Mouse (Mus musculus) bone marrow macrophage, adult 2 months (primary cell): ENCODE data around the gene Notch2. TPM values are rescaled to one million over a fixed set of nuclear protein-coding genes. Genes with fewer than 3 reads are reported as not detected.

Experiments
- H3K27ac ChIP-seq: 2 replicates; pipeline ENCODE4 v1.5.1; 2012; ENCODE audit warnings: low read depth, low read length; ENCODE audit not compliant: insufficient read depth
- H3K4me1 ChIP-seq: 2 replicates; pipeline ENCODE4 v1.6.1; 2012; ENCODE audit warnings: low read length; ENCODE audit not compliant: control insufficient read depth, insufficient read depth
- H3K4me3 ChIP-seq: 2 replicates; pipeline ENCODE4 v1.5.1; 2012; ENCODE audit warnings: mild to moderate bottlenecking, low read length, moderate library complexity; ENCODE audit not compliant: insufficient read depth
- CTCF ChIP-seq: IDR thresholded peaks from 2 replicates; pipeline ENCODE4 v1.5.1; 2012; ENCODE audit warnings: low read depth, mild to moderate bottlenecking, low read length, moderate library complexity
- POLR2A ChIP-seq: IDR thresholded peaks from 2 replicates; pipeline ENCODE4 v1.6.1; 2012; ENCODE audit warnings: mild to moderate bottlenecking, low read depth, low read length, borderline replicate concordance
- polyA plus RNA-seq: library from polyadenylated mRNA; stranded (reverse); fragments of >200 nt; gene quantifications from 2 replicates; pipeline ENCODE4 v1.2.4, GENCODE M21; 2012; ENCODE audit not compliant: missing spikeins, insufficient read depth, insufficient read length

Notch2 gene
- polyA plus RNA-seq, 1 experiment = 82.2 TPM

GRCm38 (mm10) chr3:98059076-98059475, 45.7 kb downstream of the Notch2 start:
- no peak for TF ChIP-seq POLR2A
- no peak for TF ChIP-seq CTCF
- H3K4me3 ChIP-seq = no peak overlapping the region
- H3K27ac ChIP-seq = no peak overlapping the region
- peaks cover 87% of the 10 kb centered on the region for H3K4me1 ChIP-seq

DNA sequence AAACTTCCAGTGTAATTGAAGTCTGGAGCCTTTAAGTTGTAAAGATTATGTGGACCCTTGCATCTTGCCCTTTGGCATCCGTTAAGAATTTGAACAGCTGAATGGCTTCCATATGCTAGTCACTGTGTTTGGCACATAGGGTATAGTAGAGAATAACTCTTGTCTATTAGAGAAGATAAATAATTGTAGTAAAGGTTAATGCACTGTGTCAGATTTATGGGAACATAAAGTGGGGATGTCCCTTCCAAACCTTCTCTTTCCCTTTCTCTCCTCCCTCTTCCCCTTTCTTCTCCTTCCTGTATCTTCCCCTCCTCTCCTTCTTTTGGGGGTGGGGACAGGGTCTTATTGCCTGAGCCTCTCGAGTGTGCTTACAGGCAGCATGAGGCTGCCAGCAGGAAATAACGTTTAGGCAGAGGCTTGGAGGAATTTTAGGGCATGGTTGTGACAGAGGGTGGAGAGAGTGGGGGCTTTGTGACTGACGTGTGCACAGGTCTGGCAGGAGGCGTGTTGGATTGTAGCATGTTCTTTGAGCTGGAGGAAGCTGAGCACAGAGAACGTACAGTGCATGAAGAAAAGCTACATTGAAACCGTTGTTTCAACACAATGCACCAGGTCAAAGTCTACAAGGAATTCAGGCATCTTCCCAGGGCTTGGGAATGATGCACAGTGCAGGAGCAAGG, 47.8 kb downstream of the Notch2 start:
- Histone ChIP-seq H3K27ac (no peak overlapping the region), H3K4me3 (no peak overlapping the region), H3K4me1 (peaks cover 79% of the 10 kb centered on the region)
- no peak for TF ChIP-seq CTCF
- TF ChIP-seq POLR2A = no peak

DNA sequence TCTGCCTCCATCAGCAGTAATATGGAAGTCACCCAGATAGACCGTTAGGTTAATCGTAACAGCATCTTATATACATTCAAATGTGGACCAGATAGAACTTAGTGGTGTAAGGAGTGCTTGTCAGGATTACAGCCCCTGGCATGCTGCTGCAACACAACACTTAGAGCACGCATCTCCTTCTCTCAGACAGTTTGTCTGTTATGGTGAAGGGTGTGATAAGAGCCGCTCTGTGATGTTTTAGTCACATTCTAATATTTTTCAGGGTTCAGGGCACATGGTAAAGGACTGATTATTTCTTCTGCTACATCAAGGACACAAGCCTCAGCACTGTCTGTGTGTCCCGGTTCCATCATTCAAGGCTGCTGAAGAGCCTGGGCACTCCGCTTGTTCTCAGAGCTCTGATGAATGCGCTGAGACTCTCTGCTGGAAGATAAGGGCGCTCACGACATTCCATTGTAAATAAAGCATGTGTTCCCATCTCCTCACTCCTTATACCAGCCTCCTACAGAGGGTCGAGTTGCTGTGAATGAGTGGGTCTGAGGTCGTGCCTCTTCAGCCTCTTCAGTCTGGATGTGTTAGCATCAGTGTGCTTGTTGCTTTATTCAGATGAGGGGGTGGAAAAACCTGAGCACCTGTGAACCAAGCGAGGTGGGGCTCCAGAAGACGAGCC, 48.5 kb downstream of the Notch2 start:
- Histone ChIP-seq H3K27ac (no peak overlapping the region), H3K4me1 (peaks cover 79% of the 10 kb centered on the region), H3K4me3 (no peak overlapping the region)
- TF ChIP-seq POLR2A = no peak
- TF ChIP-seq CTCF = no peak

- TF ChIP-seq POLR2A = no peak
- no peak for TF ChIP-seq CTCF
- Histone ChIP-seq H3K4me3 (no peak overlapping the region), H3K4me1 (peaks cover 77% of the 10 kb centered on the region), H3K27ac (no peak overlapping the region)
Observed at GRCm38 (mm10) chr3:98062591-98063185, 49.4 kb downstream of the Notch2 start.

GRCm38 (mm10) chr3:98063186-98063771, 50.0 kb downstream of the Notch2 start:
- TF ChIP-seq POLR2A (no peak), CTCF (no peak)
- Histone ChIP-seq H3K27ac (no peak overlapping the region), H3K4me1 (peaks cover 78% of the 10 kb centered on the region), H3K4me3 (no peak overlapping the region)

GRCm38 (mm10) chr3:98063833-98064232, 50.5 kb downstream of the Notch2 start:
- TF ChIP-seq POLR2A (no peak), CTCF (no peak)
- H3K4me3 ChIP-seq = no peak overlapping the region
- peaks cover 74% of the 10 kb centered on the region for H3K4me1 ChIP-seq
- no peak overlapping the region for H3K27ac ChIP-seq

DNA sequence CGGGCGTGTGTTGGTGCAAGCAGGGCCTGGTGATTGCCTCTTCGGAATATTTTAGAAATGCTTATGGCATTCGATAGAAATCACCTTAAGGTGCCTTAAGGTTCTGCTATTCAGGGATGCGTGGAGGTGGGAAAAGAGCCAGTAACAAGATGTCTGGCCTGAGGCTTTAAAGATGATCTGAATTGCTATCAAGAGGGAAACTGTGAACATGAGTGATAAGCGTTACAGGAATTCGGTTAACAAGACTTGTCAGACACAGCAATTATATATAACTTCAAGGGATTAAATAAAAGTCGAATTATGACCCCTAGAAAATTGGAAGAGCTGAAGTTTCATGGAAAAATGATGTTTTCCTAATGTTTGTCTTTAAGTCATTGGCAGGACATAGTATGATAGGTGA, 51.7 kb downstream of the Notch2 start:
- H3K4me1 ChIP-seq = peaks cover 73% of the 10 kb centered on the region
- H3K4me3 ChIP-seq = no peak overlapping the region
- TF ChIP-seq CTCF (no peak), POLR2A (no peak)
- no peak overlapping the region for H3K27ac ChIP-seq

DNA sequence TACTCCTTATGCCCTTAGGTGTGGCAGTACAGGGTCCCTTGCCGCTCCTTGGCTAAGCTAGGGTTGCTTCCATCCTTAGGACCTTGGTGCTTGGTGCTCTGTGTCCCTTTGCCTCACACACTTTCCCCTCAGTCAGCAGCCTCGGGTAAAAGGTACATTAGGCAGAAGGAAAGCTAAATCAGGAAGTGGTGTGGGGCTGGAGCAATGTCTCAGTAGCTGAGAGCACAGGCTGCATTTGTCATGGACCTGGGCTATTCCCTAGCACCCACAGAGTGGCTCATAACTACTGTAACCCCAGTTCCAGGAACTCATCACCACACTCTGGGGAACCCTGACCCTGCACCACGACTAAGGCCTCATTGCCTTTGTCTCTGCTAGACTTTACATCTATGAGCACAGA, 53.1 kb downstream of the Notch2 start:
- no peak overlapping the region for H3K4me3 ChIP-seq
- peaks cover 59% of the 10 kb centered on the region for H3K4me1 ChIP-seq
- peak overlapping the region; percentile 54 for H3K27ac ChIP-seq
- TF ChIP-seq CTCF (no peak), POLR2A (no peak)

DNA sequence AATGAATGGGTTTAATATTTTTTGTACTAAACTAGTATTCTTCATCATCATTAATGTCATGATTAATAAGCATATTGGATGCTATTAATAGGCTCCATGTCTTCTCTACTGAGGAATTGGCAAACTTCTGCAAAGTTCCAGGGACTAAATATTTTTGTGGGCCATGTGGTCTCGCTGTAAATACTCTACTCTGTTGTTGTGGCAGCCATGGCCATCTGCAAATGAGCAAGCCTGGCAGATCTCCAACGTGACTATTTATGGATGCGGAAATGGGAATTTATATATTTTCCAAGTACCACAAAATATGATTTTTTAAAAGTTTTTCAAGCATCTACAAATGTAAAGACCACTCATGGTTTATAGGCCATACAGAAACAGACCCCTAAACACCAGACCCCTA, 54.1 kb downstream of the Notch2 start:
- Histone ChIP-seq H3K27ac (peak overlapping the region; percentile 72), H3K4me3 (no peak overlapping the region), H3K4me1 (peaks cover 49% of the 10 kb centered on the region)
- TF ChIP-seq CTCF (no peak), POLR2A (no peak)
